Mouse (Mus musculus) kidney, adult 11 months (tissue): ENCODE measurements around the gene Pcca.

Experiments
- DNase-seq: peaks from one replicate; pipeline ENCODE4 v3.0.0; 2022

The Pcca gene

GRCm38 (mm10) chr14:122859792-122860191, 325.7 kb downstream of the Pcca start:
- no peak for DNase-seq

- DNase-seq: no peak
Observed at GRCm38 (mm10) chr14:122862623-122863022, 328.5 kb downstream of the Pcca start.

DNA sequence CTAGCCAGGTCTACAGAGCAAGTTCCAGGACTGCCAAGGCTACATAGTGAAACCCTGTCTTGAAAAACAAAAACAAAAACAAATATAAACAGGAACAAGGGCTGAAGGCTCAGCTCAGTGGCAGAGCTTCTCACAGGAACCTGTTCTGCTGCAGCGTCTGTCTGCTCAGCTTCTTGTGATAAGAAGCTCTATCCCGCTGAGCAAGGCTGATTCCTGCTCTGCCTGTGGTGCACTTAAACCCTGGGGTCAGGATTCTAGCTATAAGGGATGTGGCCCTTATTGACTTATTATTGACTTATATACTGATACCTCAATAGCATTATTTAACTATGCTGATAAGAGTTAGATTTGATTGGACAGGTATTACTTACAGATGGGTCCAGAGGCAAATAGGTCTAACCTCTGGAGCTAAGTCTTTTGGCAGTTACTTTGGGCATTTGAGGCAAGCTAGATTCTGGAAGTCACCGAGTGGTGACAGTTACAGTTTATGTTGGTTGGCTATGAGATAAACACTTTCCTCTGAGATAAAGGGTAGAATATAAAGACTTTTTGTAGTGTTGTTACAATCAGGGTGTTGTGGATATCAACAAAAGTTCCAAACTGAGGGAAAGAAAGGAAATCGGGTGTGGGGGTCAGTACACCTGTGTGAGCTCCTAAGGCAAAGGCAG, 331.5 kb downstream of the Pcca start:
- DNase-seq: no peak

- DNase-seq: no peak
Observed at GRCm38 (mm10) chr14:122867531-122868285, 333.6 kb downstream of the Pcca start.

GRCm38 (mm10) chr14:122869831-122870230, 335.7 kb downstream of the Pcca start:
- no peak for DNase-seq

DNA sequence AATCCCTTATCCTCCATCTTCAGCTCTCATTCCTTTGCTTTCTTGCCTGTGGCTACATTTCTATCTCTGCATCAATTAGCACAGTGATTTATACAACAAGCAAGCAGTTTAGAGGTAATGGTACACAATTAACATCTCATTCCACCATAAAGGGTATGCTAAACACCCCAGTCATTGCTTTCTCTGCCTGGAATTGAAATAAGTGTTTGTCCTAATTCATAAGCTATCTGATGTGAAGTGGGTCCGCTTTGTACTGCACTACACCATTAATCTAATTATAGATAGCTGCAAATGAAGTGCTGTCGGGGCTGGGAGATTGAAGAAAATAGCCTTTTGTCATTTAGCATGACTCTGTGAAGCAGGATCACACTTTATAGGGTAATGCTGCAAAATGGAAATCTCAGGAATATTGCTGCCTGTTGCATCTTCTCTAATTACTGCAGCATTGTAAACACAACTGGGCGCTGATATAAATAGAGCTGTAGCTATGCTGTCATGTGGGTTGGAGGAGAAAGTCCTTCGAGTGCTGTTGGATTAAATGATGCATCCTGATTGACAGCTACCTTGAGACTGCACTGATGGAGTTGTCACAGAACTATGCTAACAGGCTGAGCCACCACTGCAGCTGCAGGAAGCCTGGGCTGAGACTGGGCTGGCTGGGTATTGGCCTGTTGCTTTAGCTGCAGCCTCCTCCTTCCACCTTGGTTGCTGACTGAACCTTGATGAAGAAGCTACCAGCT, 337.9 kb downstream of the Pcca start:
- no peak for DNase-seq

DNA sequence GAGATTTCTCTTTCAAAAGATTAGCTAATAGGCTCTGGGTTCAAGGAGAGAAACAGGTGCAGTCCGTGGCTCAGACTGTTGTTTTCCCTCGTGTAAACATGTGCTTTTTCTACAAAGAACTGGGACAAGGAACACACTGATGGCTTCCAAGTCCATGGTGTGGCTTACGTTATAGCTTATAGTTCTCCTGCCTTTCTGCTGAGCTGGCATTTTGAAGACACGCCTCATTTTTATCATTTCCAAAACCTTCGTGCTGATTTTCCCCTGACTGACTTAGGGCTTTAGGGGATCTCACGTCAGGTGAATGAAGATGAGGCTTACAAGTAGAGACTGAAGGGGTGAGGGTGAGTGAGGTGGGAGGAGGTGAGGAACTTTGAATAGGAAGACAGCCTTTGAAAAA, 338.5 kb downstream of the Pcca start:
- no peak for DNase-seq

DNA sequence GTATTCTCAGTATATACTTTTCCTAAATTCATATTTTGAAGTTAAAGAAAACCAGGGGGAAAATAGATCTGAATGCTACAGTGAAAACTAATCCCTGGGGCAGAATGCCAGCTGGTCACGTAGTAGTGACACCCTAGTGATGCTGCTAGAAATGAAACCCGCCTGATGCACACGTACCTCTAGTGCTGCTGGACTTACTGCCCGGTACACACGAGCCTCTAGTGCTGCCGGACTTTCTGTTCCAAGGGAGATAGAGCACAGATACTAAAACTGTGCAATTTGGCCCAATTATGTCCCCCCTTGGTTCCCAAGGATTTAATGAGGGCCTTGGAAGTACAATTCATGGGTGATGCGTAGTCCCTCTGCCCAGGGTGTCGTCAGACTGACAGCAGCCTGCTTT, 340.9 kb downstream of the Pcca start:
- no peak for DNase-seq

DNA sequence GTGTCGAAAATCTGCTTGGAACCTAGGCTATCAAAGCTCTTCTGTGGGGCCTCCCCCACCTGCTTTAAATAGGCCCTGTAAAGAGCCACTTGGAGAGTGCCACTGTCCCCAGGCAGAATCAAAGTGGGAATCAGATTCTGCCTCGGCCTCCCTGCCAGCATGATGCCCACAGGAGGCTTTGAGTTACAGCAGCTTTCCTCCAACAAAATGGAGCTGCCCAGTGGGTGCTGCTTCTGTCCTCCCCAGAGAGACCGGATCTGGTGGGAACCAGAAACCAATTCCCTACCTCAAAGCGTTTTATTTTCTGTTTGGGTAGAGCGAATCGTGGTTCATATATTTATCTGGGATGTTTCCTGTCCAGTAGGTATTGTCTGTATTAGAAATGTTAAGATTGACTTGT, 341.5 kb downstream of the Pcca start:
- DNase-seq: no peak

- DNase-seq: peak; percentile 64
Observed at GRCm38 (mm10) chr14:122876163-122876562, 342.0 kb downstream of the Pcca start.

GRCm38 (mm10) chr14:122876723-122877122, 342.6 kb downstream of the Pcca start:
- DNase-seq: peak; percentile 17

DNA sequence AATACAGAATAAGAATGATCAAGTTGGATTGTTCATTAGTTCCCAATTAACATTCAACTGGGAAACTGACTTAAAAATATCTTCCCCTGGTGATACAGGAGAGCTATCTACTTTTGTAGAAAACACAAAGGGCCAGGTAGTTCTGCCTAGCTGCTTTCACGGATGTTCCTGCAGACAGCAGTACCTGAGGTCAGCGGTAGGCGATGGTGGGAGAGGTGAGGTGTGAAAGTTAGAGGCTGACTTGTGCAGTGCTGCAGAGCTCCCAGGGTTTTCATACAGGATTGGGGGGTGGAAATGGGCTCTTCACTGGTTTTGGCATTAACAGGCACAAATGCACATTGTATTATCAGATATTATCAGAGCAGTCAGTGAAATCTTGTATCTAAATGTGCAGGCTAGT, 343.7 kb downstream of the Pcca start:
- DNase-seq: no peak

GRCm38 (mm10) chr14:122880291-122880690, 346.2 kb downstream of the Pcca start:
- no peak for DNase-seq

- DNase-seq: no peak
Observed at GRCm38 (mm10) chr14:122881699-122882098, 347.6 kb downstream of the Pcca start.

DNA sequence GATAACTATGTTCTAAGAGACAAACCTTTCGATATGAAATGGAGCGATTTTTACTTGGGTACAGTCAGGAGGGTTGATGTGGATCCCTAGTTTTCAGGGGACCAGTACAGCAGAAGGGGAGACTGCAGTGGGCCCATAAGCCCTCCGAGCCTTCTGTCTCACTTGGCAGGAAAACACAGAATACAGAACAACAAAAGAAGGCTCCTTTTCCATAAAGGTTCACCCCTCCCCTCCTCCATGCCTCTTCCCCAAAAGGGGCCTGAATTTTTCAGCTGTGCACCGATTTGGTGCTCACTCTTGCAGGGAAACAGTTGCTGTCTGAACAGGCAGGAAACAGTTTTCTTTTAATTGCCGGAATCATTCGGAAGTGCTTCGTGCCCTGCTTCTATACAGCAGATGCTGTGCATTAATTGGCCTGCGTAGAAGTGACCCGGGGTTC, 348.1 kb downstream of the Pcca start:
- DNase-seq: no peak

DNA sequence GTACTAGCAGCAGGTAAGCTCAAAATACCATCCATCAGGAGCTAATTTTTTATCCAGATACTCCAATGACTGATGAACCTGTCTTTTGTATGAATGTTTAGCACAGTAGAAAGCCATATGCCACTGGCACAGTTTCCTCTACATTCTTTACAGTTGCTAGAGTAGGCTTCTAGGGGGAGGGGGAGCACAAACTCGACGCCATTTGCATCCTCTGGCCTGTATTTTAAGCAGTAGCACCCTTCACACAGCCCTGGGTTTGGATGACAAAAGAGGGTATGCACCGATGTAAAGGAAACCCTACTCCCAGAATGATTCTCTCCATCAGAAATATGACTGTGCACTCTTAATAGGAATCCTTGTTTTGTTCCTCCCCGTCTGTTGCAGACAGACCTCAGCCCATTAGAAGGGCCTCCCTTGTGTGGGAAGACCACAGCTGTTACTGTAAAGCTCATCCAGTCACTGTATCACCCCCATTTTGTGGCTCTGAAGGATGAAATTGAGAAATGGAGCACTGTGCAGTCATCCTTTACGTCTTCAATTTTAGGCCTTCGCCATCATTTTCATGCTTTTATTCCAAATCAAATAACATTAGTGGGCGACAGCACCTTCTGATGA, 348.8 kb downstream of the Pcca start:
- DNase-seq: no peak

DNA sequence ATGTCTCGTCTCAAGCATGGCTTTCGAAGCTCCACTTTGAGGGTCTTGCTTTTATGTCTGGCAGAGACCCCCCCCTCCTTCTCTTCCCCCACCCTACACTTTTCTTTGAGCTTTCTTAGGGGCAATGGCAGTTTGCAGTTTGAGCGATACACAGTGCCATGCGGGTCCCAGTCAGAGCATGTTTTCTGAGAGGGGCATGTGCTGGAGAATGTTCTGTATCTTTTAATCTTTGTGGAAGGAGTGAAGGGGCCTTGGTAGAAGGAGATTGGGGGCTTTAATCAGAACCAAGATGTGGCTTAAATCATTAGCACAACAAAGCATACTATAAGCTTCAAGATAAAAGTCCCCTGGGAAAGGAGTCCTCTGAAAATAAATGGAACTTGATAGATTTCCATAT, 349.3 kb downstream of the Pcca start:
- no peak for DNase-seq

GRCm38 (mm10) chr14:122883821-122884584, 349.9 kb downstream of the Pcca start:
- DNase-seq: no peak

- no peak for DNase-seq
Observed at GRCm38 (mm10) chr14:122885893-122886292, 351.8 kb downstream of the Pcca start.

- DNase-seq: no peak
Observed at GRCm38 (mm10) chr14:122887278-122887677, 353.2 kb downstream of the Pcca start.

GRCm38 (mm10) chr14:122887702-122888479, 353.8 kb downstream of the Pcca start:
- no peak for DNase-seq

DNA sequence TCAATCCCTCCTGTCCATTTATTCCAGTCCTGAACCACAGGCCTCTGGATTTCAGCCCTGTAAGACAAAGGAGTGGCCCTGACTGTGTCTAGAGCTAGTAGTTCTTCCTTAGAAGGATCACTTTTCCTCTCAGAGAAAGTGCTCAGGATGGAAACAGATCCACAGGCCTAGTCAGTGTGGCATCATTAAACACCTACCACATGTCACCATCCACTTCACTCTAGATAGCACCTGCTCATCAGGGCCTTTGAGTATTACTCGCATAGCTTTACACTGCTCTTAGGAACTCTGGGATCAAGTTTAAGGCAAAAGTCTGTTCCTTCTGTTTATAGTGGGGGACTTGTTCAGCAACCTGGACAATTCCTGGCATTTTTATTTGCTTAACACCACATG, 354.4 kb downstream of the Pcca start:
- DNase-seq: no peak
